ENCODE assay signal across 10 mouse cellular contexts in genomic region chr11:34782516-34783430, GRCm38 (mm10). TPM values are rescaled to one million over a fixed set of nuclear protein-coding genes. Genes with fewer than 3 reads are reported as not detected.
DNase-seq lines count a peak whose midpoint lies in the region; ATAC-seq and TF ChIP-seq lines count a peak whose summit lies in the region.
"Had no signal": no experiment of that assay in that cellular context is flagged by ENCODE, and none has a peak within 500 bp of the region (broad histone marks: within the 10 kb centered on the region; RNA-seq: fewer than 3 reads in every experiment).

No protein-coding gene starts in this region.

- peak overlapping the region; percentile 63; the same call in 1 of the 2 replicates for H3K4me3 ChIP-seq in E14TG2a.4 (replicated peaks; ENCODE audit: low read length)
- peak overlapping the region; percentile 46 for H3K4me3 ChIP-seq in liver, embryonic 13.5 days (replicated peaks)
- no peak overlapping the region for H3K4me3 ChIP-seq in embryonic facial prominence, embryonic 10.5 days
- H3K4me3 ChIP-seq: heart, embryonic 13.5 days; limb, embryonic 12.5 days had no signal

- H3K9me3 ChIP-seq in E14TG2a.4 (ENCODE audit: low read length) = peaks cover 11% of the 10 kb centered on the region
- no peaks in the 10 kb centered on the region for H3K9me3 ChIP-seq in liver, embryonic 13.5 days (replicated peaks)
- H3K9me3 ChIP-seq in embryonic facial prominence, embryonic 10.5 days = no peaks in the 10 kb centered on the region
- H3K9me3 ChIP-seq: heart, embryonic 13.5 days; limb, embryonic 12.5 days had no signal

- peak; percentile 42 for DNase-seq in adrenal gland, postnatal 14 days
- no peak for DNase-seq in adrenal gland, postnatal 36 days
- DNase-seq in liver, embryonic 13.5 days = no peak
- DNase-seq in left cerebral cortex, postnatal 4 days = no peak
- no peak for DNase-seq in embryonic facial prominence, embryonic 10.5 days (ENCODE audit: low spot score)
- no peak for DNase-seq in left cerebral cortex, adult 18-20 months (ENCODE audit: low spot score in 2 of 2)

- H3K36me3 ChIP-seq in E14TG2a.4 (ENCODE audit: insufficient read depth, low read length) = no peaks in the 10 kb centered on the region
- H3K36me3 ChIP-seq in liver, embryonic 13.5 days = no peaks in the 10 kb centered on the region
- H3K36me3 ChIP-seq in embryonic facial prominence, embryonic 10.5 days (replicated peaks) = no peaks in the 10 kb centered on the region
- H3K36me3 ChIP-seq: heart, embryonic 13.5 days; limb, embryonic 12.5 days had no signal

- 27% methylated on average over 8 of the region's 8 CpGs for WGBS in liver, embryonic 13.5 days (ENCODE audit: insufficient replicate concordance)
- WGBS in embryonic facial prominence, embryonic 10.5 days = 82% methylated on average over 8 of the region's 8 CpGs

- no peaks in the 10 kb centered on the region for H3K27me3 ChIP-seq in E14TG2a.4 (ENCODE audit: insufficient read depth, low read length)
- no peaks in the 10 kb centered on the region for H3K27me3 ChIP-seq in liver, embryonic 13.5 days
- no peaks in the 10 kb centered on the region for H3K27me3 ChIP-seq in embryonic facial prominence, embryonic 10.5 days (replicated peaks; ENCODE audit: low read depth, poor library complexity, severe bottlenecking)
- H3K27me3 ChIP-seq: heart, embryonic 13.5 days; limb, embryonic 12.5 days had no signal

- peak overlapping the region; percentile 50 for H3K9ac ChIP-seq in liver, embryonic 13.5 days
- H3K9ac ChIP-seq: heart, embryonic 13.5 days; limb, embryonic 12.5 days had no signal

- peaks cover 30% of the 10 kb centered on the region for H3K4me1 ChIP-seq in E14TG2a.4 (replicated peaks; ENCODE audit: low read depth, low read length)
- H3K4me1 ChIP-seq in liver, embryonic 13.5 days (replicated peaks) = peaks cover 22% of the 10 kb centered on the region
- H3K4me1 ChIP-seq in embryonic facial prominence, embryonic 10.5 days = 0 out of 2 replicates have a peak, but pooled peaks cover 4% of the 10 kb centered on the region
- H3K4me1 ChIP-seq: heart, embryonic 13.5 days; limb, embryonic 12.5 days had no signal

- TF ChIP-seq CTCF in E14TG2a.4 (conservative IDR thresholded peaks at IDR 0.05; ENCODE audit: low read length) = no peak

- peak overlapping the region; percentile 61 for H3K4me2 ChIP-seq in liver, embryonic 13.5 days
- H3K4me2 ChIP-seq: heart, embryonic 13.5 days; limb, embryonic 12.5 days had no signal

- peak overlapping the region; percentile 57 for H3K27ac ChIP-seq in liver, embryonic 13.5 days
- no peak overlapping the region for H3K27ac ChIP-seq in embryonic facial prominence, embryonic 10.5 days (replicated peaks)
- H3K27ac ChIP-seq: heart, embryonic 13.5 days; limb, embryonic 12.5 days had no signal

- intact Hi-C loops in left cerebral cortex, postnatal 4 days (cut with DNase I) = no loop called here

- peak; percentile 35; the same call in 1 of the 2 replicates for ATAC-seq in liver, embryonic 13.5 days (ENCODE audit: low read depth)
- peak; percentile 86 for ATAC-seq in neutrophil, adult 5-6 weeks (ENCODE audit: extremely low read depth, insufficient number of reproducible peaks, low FRiP score, poor library complexity, severe bottlenecking)

RNA-seq across cellular contexts. Expression of gene Dock2, which starts 0.9 kb away (rescaled TPM):
- 4.3 and 20.3 TPM in 2 replicates for total RNA-seq in adrenal gland, postnatal 14 days (2021)
- 1 to 10 TPM; 2.5 to 3.9 TPM for total RNA-seq in adrenal gland, postnatal 36 days (2021)
- 2.8 and 3.6 TPM in 2 replicates for polyA plus RNA-seq in liver, embryonic 13.5 days (2015; fragmentation: Nextera tagmentation; extraction: Ambion mirVana)
- 464 and 492 TPM in 2 replicates for total RNA-seq in neutrophil, adult 5-6 weeks (2017)
- 1 to 10 TPM; 1.6 to 1.7 TPM for total RNA-seq in left cerebral cortex, postnatal 4 days (2021)
- polyA plus RNA-seq in embryonic facial prominence, embryonic 10.5 days (2016; fragmentation: Nextera tagmentation; extraction: Ambion mirVana) = 0.59 TPM in 2 replicates
- 1 to 10 TPM; 2.9 to 3.0 TPM for total RNA-seq in left cerebral cortex, adult 18-20 months (2021)

RNA-seq across cellular contexts. Expression of gene Spdl1, which starts 50.7 kb away (rescaled TPM):
- 3.8 and 5.1 TPM in 2 replicates for total RNA-seq in adrenal gland, postnatal 14 days (2021)
- 1 to 10 TPM; 1.8 to 1.9 TPM for total RNA-seq in adrenal gland, postnatal 36 days (2021)
- 16.7 and 20.7 TPM in 2 replicates for polyA plus RNA-seq in liver, embryonic 13.5 days (2015; fragmentation: Nextera tagmentation; extraction: Ambion mirVana)
- 5.0 and 8.1 TPM in 2 replicates for total RNA-seq in neutrophil, adult 5-6 weeks (2017)
- total RNA-seq in left cerebral cortex, postnatal 4 days (2021) = 1 to 10 TPM; 1.0 to 2.4 TPM
- polyA plus RNA-seq in embryonic facial prominence, embryonic 10.5 days (2016; fragmentation: Nextera tagmentation; extraction: Ambion mirVana) = 32.2 and 33.3 TPM in 2 replicates
- total RNA-seq in left cerebral cortex, adult 18-20 months (2021) = under 1 TPM; 0.52 to 0.63 TPM

Comparison
In these comparisons a context has a peak if more than half of its experiments do, and no peak if none do; other contexts are left out.
1. RNA of gene Dock2, which starts 0.9 kb away (total RNA-seq): 464 to 492 TPM in neutrophil, adult 5-6 weeks; 4.3 to 20.3 TPM in adrenal gland, postnatal 14 days, 2.5 to 3.9 TPM in adrenal gland, postnatal 36 days, 2.9 to 3.0 TPM in left cerebral cortex, adult 18-20 months and 1.6 to 1.7 TPM in left cerebral cortex, postnatal 4 days; every median in the first group is over 10 times any median in the second.